Mouse (Mus musculus): ENCODE measurements around the gene Chst11.

Gene Chst11

GRCm38 (mm10) chr10:83141434-83141833 is 156.1 kb downstream of the Chst11 start:
- DNase-seq (ENCODE audit: low spot score in 2 of 2) = no peak

GRCm38 (mm10) chr10:83143049-83143448 is 157.8 kb downstream of the Chst11 start:
- no peak for DNase-seq (ENCODE audit: low spot score in 2 of 2)

GRCm38 (mm10) chr10:83145836-83146235 is 160.5 kb downstream of the Chst11 start:
- no peak for DNase-seq (ENCODE audit: low spot score in 2 of 2)

- no peak for DNase-seq (ENCODE audit: low spot score in 2 of 2)
These were observed 164.3 kb downstream of the Chst11 start for GRCm38 (mm10) chr10:83149342-83150178.

GRCm38 (mm10) chr10:83150587-83150986 is 165.3 kb downstream of the Chst11 start:
- DNase-seq (ENCODE audit: low spot score in 2 of 2) = no peak

GRCm38 (mm10) chr10:83151362-83151761 is 166.1 kb downstream of the Chst11 start:
- no peak for DNase-seq (ENCODE audit: low spot score in 2 of 2)

- DNase-seq (ENCODE audit: low spot score in 2 of 2) = no peak
These were observed 166.8 kb downstream of the Chst11 start for GRCm38 (mm10) chr10:83151896-83152685.

- no peak for DNase-seq (ENCODE audit: low spot score in 2 of 2)
These were observed 167.4 kb downstream of the Chst11 start for GRCm38 (mm10) chr10:83152723-83153122.

- peak in 1 of 2 experiments; percentile 33 for DNase-seq (ENCODE audit: low spot score in 2 of 2)
These were observed 168.1 kb downstream of the Chst11 start for GRCm38 (mm10) chr10:83153374-83153773.

- DNase-seq (ENCODE audit: low spot score in 2 of 2) = peak; percentile 13 to 33
These were observed 168.6 kb downstream of the Chst11 start for GRCm38 (mm10) chr10:83153887-83154286.

GRCm38 (mm10) chr10:83157289-83157688 is 172.0 kb downstream of the Chst11 start:
- no peak for DNase-seq (ENCODE audit: low spot score in 2 of 2)

GRCm38 (mm10) chr10:83158322-83158721 is 173.0 kb downstream of the Chst11 start:
- DNase-seq (ENCODE audit: low spot score in 2 of 2) = no peak

GRCm38 (mm10) chr10:83159229-83159628 is 173.9 kb downstream of the Chst11 start:
- no peak for DNase-seq (ENCODE audit: low spot score in 2 of 2)

- no peak for DNase-seq (ENCODE audit: low spot score in 2 of 2)
These were observed 176.5 kb downstream of the Chst11 start for GRCm38 (mm10) chr10:83161656-83162365.

- DNase-seq (ENCODE audit: low spot score in 2 of 2) = no peak
These were observed 178.6 kb downstream of the Chst11 start for GRCm38 (mm10) chr10:83163946-83164345.

GRCm38 (mm10) chr10:83164901-83165435 is 179.7 kb downstream of the Chst11 start:
- DNase-seq (ENCODE audit: low spot score in 2 of 2) = no peak

- DNase-seq (ENCODE audit: low spot score in 2 of 2) = no peak
These were observed 180.4 kb downstream of the Chst11 start for GRCm38 (mm10) chr10:83165521-83166243.

- DNase-seq (ENCODE audit: low spot score in 2 of 2) = no peak
These were observed 181.0 kb downstream of the Chst11 start for GRCm38 (mm10) chr10:83166272-83166671.

- DNase-seq (ENCODE audit: low spot score in 2 of 2) = no peak
These were observed 182.2 kb downstream of the Chst11 start for GRCm38 (mm10) chr10:83167492-83167891.

GRCm38 (mm10) chr10:83168303-83169056 is 183.2 kb downstream of the Chst11 start:
- no peak for DNase-seq (ENCODE audit: low spot score in 2 of 2)
